Mouse (Mus musculus) gastrocnemius, postnatal 10 days (tissue): ENCODE data around the gene Slc45a2. TPM values are rescaled to one million over a fixed set of nuclear protein-coding genes. Genes with fewer than 3 reads are reported as not detected.

Source experiments
- DNase-seq: peaks from one replicate; pipeline ENCODE4 v3.0.0; 2021; ENCODE audit warnings: mixed read lengths
- total RNA-seq, 2 experiments: library from RNA; stranded (reverse); gene quantifications; 2 replicates each; pipeline ENCODE4 v1.2.3; 2021

The Slc45a2 gene
- total RNA-seq, 2 experiments from 2014 or later: not detected

- no peak for DNase-seq
Measured at GRCm38 (mm10) chr15:11004646-11005045, 4.1 kb downstream of the Slc45a2 start.

DNA sequence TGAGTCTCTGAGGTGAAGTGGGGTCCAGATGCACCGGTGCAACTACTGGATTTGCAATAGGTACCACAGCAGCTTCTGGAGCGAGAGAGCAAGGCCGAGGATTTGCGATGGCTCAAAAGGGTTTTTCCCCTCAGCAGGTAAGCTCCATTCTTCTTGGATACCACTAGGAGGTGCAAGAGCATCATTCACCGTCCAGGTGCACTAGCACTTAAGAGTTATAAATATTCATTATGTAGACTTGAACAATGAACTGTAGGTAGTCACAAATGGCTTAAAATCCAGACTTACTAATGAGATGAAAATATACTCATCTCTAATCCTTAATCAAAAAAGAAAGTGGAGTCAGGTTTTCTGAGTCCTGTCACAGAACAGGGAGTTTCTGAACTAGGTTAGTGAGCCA lies 8.2 kb downstream of the Slc45a2 start:
- no peak for DNase-seq

DNA sequence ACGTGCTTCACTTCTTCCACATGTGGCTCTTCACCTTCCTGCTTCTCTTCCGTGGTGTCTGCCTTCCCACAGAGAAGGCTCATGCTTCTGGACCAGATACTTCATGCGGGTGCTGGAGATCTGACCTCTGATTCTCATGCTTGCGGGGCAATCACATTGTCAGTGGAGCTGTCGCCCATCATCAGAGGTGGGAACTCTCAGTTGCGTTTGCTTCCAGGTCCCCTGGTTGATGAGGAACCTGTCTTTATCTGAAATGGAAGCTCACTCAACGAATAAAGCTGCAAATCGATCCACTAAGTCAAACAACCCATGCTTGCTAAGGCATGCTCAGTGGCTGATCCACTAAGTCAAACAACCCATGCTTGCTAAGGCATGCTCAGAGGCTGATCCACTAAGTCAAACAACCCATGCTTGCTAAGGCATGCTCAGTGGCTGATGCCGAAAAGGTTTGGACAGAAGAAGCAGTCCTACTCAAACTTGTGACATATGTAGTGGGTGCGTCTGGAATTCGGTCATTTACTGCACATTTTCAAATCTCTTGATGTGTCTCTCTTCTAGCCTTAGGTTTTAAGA lies 10.5 kb downstream of the Slc45a2 start:
- DNase-seq: no peak

DNA sequence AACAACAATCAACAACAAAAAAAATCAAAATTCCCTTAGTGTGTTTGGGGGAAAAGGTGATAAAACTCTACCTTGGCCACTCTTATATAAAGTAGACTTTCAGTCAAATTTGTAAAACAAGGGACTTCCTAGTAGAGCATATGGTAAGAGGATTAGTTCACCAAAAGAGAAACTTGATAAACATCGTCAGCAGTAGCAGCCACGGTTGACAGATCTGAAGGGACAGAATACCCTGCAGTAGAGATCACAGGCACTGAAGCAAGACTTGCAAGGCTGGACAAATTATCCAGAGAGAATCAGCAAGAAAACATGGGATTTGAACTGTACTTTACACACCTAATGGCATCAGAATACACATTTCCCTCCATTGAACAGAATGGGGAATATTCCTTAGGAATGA lies 14.4 kb downstream of the Slc45a2 start:
- no peak for DNase-seq

GRCm38 (mm10) chr15:11026801-11027561 lies 26.5 kb downstream of the Slc45a2 start:
- DNase-seq: no peak

DNA sequence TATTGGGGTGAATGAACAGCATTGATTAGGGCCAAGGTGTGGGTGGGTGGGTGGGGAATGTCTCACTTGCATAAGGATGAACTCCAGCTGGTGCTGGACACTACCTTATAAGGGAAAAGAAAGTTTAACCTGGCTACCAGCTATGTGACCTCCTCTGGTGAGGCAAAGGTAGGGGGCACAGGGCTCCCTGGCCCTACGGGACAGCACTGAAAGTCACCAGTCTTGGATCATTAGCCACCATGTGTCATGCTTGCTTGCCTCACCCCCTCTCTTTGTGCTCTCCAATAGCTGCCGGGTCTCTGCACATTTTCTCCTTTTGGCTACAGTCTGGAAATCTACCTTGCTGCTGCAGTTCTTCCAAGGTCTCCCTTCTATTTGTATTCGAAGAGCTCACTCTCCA lies 29.7 kb downstream of the Slc45a2 start:
- no peak for DNase-seq

- DNase-seq: peak; percentile 15
Measured at GRCm38 (mm10) chr15:11035947-11036474, 35.5 kb downstream of the Slc45a2 start.

DNA sequence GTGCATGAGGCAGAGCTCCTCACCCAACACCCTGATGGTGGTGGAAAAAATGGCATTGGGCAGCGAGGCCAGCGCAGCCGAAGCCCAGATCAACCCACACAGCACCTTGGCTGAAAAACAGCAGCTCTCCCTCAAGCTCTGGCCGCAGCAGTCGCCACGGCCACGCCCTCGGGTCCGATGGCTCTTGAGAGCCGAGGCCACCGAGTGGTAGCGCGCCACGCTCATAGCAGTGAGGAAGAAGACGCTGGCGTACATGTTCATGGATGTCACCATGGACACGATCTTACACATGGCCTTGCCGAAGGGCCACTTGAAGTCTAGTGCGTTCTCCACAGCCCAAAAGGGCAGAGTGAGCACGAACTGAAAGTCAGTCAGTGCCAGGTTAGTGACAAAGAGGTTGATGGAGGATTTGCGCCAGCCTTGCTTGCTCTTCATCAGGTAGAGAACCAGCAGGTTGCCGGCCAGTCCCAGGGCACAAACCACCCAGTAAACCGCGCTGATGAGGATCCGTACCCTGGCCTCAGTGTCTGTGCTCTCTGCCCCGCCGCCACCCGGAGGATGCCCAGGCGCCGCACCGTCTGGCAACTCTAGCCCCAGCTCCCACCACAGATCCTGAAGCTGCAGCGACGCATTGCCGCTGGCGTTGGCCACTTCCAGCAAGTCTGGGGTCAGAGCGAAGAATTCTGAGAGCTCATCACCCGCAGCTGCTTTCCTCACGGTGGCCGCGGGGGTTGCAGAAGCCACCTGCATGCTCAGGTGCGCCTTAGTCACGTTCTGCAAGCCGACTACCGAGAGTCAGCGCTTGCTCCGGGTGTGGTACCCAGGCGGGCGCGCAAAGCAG lies 36.2 kb downstream of the Slc45a2 start:
- DNase-seq: peak; percentile 21

- no peak for DNase-seq
Measured at GRCm38 (mm10) chr15:11037376-11037695, 36.8 kb downstream of the Slc45a2 start.

- peak; percentile 17 for DNase-seq
Measured at GRCm38 (mm10) chr15:11037711-11038110, 37.2 kb downstream of the Slc45a2 start, which contains the start of gene Rxfp3. Gene Rxfp3 (minus strand): TSS chr15:11037991.

- peak; percentile 45 for DNase-seq
Measured at GRCm38 (mm10) chr15:11038476-11038875, 38.0 kb downstream of the Slc45a2 start.

DNA sequence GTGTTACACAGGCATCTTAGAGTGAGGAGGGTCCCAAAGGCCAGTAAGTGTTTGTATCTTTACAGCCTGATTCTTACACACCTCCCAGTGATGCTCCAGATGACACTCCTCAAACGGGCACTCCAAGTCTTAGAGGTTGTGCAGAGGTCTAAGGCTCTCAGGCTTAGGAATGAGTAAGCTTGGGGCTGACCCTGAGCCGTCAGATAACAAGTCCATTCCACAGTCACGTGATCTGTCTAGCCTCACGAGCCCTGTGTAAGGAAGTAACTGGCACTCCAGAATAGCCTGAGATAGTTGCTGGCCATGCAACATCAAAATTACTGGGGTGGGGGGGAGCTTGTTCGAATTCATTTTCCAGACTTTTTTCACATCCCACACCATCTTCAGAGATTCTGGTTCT lies 39.5 kb downstream of the Slc45a2 start:
- DNase-seq: no peak

DNA sequence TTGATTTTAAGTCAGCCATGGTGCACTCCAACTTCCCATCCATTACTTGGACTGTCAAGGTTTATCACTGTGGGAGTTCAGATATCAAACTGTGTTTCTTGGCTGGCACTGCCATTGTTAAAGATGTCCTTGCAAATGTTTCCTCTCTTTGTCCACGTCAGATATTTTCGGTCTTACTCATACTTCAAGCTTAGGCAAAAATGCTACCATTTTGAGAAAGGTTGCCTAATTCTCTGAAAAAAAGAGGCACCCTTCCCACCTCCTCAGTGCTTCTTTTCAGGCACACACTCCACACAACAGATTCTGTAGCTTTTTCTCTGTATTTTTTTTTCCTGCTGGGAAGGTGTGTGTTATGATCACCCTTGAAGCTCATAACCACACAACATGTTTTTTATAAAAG lies 40.7 kb downstream of the Slc45a2 start:
- DNase-seq: no peak

DNA sequence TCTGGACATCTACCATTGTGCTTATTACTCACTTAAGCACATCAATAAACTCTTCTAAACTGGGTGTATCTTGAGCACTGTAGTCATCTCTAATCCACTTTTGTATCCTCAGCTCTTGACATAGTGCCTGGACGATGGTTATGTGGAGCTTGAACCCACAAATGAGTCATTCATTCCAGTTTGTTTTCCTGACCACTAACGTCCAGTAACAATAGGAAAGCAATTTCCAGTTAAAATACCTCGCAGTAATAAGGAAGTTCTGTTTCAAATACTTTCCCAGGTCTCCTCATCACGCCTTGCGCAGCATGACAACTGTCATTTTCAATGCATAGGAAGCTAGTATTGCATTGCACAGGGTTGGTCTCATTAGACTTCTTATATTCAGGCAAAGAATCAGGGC lies 42.3 kb downstream of the Slc45a2 start:
- DNase-seq: no peak

DNA sequence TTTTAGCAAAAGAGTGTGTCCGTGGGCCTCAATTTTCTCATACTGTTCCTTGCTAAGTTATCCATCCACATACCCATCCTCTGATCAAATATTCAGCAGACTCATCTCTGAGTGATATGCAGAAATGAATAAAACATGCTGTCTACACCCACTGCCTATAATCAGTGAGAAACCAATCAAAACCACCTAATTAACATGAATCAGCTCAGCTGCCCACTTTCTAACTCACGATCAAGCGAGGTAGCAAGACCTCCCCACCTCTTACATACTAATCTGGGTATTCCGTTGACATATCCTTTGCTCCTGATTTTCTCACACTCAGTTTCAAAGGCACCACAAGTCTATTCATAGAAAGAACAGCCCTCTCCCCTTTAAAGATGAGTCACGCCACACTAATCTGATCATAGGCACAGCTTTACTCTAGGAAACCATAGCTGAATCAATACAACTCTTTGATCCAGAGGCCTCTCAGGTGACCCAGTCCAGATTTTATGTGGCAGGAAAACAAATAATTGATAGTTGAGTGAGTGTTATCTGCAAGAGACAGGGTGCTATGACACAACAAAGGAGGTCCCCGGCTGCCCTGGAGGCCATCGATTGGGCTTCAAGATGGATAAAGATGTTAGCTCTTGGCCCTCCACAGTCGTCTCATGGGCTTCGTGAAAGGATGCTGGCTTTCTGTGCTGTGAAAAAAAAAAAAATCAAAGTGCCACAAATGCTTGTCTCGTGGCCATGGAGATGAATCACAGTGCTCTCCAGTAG lies 53.3 kb downstream of the Slc45a2 start:
- no peak for DNase-seq

- no peak for DNase-seq
Measured at GRCm38 (mm10) chr15:11054440-11055080, 54.0 kb downstream of the Slc45a2 start.

- no peak for DNase-seq
Measured at GRCm38 (mm10) chr15:11062903-11063302, 62.4 kb downstream of the Slc45a2 start.

DNA sequence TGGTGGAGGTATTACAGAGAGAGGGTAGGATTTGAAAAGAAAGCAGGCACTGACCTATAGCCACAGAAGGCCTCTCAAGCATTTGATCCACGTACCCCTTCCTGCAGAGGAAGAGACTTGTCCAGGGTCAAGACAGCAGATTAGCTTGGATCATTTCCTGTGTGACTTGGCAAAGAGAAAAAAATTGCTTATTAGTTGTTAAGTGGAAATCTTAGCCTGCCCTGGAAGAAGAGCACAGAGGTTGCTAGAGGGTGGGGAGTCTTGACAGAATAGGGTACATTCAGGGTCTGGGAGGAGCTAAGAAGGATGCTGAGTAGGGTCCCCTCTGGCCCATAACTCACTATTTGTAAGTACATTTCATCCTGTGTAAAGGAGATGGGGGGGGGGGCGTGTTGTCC lies 63.6 kb downstream of the Slc45a2 start:
- no peak for DNase-seq

GRCm38 (mm10) chr15:11064558-11065411 lies 64.3 kb downstream of the Slc45a2 start, which contains the start of gene Adamts12:
Gene Adamts12 (plus strand): TSS chr15:11064790.
- peak; percentile 68 for DNase-seq

DNA sequence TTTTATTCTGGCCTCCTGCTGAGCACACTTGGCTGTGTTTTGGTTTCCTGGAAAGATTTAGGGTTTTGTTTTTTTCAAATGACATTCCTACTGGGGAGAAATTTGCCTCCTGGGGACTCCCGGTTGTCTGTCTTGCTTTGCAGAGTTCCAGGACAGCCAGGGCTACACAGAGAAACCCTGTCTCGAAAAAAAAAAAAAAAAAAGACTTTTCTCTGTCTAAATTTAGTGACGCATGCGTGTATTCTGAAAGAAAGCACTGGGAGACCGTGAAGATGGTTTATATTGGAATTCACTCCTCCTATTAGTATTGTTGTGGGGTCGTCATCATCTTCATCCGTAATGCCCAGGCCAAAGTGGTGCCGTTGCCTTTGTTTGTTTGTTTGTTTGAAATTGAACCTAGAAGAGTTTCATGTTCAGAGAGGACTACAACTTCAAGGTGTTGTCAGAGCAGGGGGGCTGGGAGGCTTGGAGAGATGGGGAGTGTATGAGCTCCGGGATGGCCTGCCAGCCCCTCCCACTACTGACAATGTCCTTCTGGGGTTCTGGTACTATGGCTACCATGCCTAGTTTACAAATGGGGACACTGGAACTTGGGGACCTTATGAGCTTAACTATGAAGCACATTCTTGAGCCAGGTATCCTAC lies 65.1 kb downstream of the Slc45a2 start:
- DNase-seq: peak; percentile 19
